Mouse (Mus musculus) Patski (cell line): ENCODE measurements at regions not wholly inside any gene's neighbourhood (a gene's known extent, or its start where the extent isn't known, plus 50 kb on each side); places are given as distances from the start of the nearest gene placed in this dataset.

Experiments
- ATAC-seq: fragments of 100-300 bp; one replicate; pipeline ENCODE4 v1.8.0; 2021
- CTCF ChIA-PET: fragments of 350-600 bp; sonication (Branson Sonifier 250); formaldehyde crosslinking; loops from one replicate; lab custom pipeline; 2022; ENCODE audit warnings: inconsistent platforms; lab: Charles Lee
- POLR2A ChIA-PET: fragments of 350-600 bp; sonication (Branson Sonifier 250); formaldehyde crosslinking; loops from one replicate; lab custom pipeline; 2022; ENCODE audit warnings: antibody characterized with exemption, inconsistent platforms; lab: Charles Lee
- DNase-seq: peaks from one replicate; pipeline ENCODE4 v3.0.0-alpha.2; 2011; ENCODE audit warnings: low read depth, low spot score
- H3K27me3 ChIP-seq: fragments of 371-371 bp; one replicate; pipeline ENCODE4 v1.5.1; 2021
- CTCF ChIP-seq: fragments of 100-300 bp; IDR thresholded peaks from one replicate; pipeline ENCODE4 v1.5.1; 2021
- in situ Hi-C: fragments of 300-500 bp; cut with MboI; formaldehyde crosslinking; loops from 3 replicates; pipeline ENCODE4 v1.11.1; 2018; ENCODE audit warnings: low pct_unique_long_range_greater_than_20kb, mixed read lengths

DNA sequence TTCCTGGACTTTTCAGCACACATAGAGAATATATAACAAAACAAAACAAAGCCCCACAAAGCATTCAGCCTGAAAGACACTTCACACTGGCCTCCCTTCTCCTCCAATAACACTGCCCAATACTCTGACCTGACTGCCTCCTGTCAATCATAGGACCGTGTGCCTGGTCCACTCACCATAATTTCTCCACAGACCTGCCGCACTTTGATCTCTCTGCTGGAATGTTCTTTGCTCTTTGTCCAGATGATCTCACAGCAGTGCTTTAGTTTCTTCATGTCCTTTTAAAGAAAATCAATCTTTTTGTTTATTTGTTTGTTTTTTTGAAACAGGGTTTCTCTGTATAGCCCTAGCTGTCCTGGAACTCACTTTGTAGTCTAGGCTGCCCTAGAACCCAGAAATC, 1496.0 kb upstream of the Nudt12 start:
- ChIA-PET POLR2A (no interaction called here), CTCF (no interaction called here)
- DNase-seq (no peak), ATAC-seq (no peak)
- TF ChIP-seq CTCF = no peak
- in situ Hi-C loops = no loop called here
- no peaks in the 10 kb centered on the region for H3K27me3 ChIP-seq

DNA sequence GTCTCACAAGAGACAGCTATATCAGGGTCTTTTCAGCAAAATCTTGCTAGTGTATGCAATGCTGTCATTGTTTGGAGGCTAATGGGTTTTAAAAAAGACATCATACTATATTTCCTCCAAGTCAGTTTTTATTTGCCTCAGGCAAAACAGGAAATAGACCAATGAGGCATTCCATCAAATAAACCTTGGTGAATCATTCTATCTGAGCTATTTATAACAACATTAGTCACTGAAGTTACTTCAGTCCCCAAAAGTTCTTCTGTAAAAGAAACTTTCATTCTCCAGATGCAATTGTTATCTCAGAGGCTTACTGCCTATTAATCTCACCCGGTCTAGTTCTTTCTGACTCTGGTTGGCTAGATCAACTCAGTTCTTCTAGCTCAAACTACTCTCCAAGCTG, 1455.7 kb upstream of the Nudt12 start:
- TF ChIP-seq CTCF = no peak
- ATAC-seq (no peak), DNase-seq (no peak)
- ChIA-PET CTCF (interaction anchor here (1.1 kb wide), 2 partner anchors 21 to 37 kb away, joined by 3 read pairs; no protein-coding TSS in a partner anchor), POLR2A (no interaction called here)
- H3K27me3 ChIP-seq = no peaks in the 10 kb centered on the region
- in situ Hi-C loops = no loop called here

DNA sequence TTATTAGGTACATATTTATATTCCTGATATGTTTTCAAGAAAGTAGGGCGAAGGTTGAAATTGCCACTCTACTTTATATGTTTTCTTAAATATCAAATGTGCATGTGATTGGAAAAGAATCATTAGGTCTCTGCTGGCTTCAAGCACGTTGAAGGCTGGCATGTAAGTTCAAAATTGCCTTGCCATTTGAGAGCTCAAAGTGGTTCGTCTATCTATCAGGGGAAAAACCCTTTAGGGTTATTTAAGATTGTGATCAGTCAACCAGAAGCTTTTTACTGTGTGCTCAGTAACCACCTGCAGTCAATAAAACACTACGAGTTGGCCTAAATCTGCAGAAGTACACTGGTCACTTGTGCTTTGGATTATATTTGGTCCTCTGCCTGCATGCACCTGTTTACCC, 1451.9 kb upstream of the Nudt12 start:
- no peak for TF ChIP-seq CTCF
- DNase-seq (no peak), ATAC-seq (no peak)
- in situ Hi-C loops = no loop called here
- ChIA-PET CTCF (no interaction called here), POLR2A (no interaction called here)
- no peaks in the 10 kb centered on the region for H3K27me3 ChIP-seq

DNA sequence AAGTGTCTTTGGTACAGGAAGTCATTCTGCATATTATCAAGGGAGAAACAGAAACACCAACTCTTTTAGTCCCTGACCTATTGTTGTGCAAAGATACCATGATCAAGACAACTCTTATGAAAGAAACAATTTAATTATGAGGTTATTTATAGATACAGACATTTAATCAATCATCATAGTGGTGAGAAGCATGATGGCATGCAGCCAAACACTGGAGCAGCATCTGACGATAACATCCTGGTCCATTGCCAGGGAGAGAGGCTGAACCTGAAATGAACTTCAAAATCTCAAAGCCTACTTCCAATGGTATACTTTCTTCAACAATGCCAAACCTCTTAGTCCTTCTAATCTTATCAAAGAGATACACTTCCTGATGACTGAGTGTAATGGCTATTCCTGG, 1439.7 kb upstream of the Nudt12 start:
- no peak for ATAC-seq
- ChIA-PET POLR2A (no interaction called here), CTCF (no interaction called here)
- H3K27me3 ChIP-seq = no peaks in the 10 kb centered on the region
- no peak for DNase-seq
- in situ Hi-C loops = no loop called here
- TF ChIP-seq CTCF = no peak

DNA sequence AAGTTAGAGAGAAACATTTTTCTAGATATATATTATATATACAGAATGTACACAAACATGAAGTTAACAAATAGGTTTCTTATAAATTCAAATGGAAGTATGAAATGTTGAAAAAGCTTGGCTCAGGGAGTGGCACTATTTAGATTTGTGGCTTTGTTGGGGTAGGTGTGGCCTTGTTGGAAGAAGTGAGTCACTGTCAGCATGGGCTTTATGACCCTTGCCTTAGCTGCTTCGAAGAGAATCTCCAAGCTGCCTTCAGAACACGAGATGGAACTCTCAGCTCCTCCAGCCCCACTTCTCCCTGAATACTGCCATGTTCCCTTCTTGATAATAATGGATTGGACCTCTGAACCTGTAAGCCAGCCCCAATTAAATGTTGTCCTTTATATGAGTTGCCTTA, 1410.4 kb upstream of the Nudt12 start:
- ChIA-PET CTCF (no interaction called here), POLR2A (no interaction called here)
- ATAC-seq (no peak), DNase-seq (no peak)
- no peak for TF ChIP-seq CTCF
- in situ Hi-C loops = no loop called here
- H3K27me3 ChIP-seq = no peaks in the 10 kb centered on the region
